Mouse (Mus musculus): ENCODE data around the gene Kcnh4. TPM values are rescaled to one million over a fixed set of nuclear protein-coding genes. Genes with fewer than 3 reads are reported as not detected.

Gene Kcnh4
- polyA plus RNA-seq, 1 experiment from 2014 or later: 5.7 TPM

- Histone ChIP-seq H3K9me3 (ENCODE audit: control insufficient read depth, low read length) (no peaks in the 10 kb centered on the region), H3K4me2 (replicated peaks; ENCODE audit: low read depth, low read length) (no peak overlapping the region), H3K27me3 (ENCODE audit: control insufficient read depth, insufficient read depth, low read length) (no peaks in the 10 kb centered on the region), H3K27ac (ENCODE audit: low read depth, low read length) (no peak overlapping the region), H3K4me3 (ENCODE audit: low read depth, low read length) (no peak overlapping the region), H3K4me1 (replicated peaks; ENCODE audit: control insufficient read depth, insufficient read depth, low read length) (no peaks in the 10 kb centered on the region), H3K9ac (ENCODE audit: low read depth, low read length) (no peak overlapping the region), H3K36me3 (ENCODE audit: control insufficient read depth, insufficient read depth, low read length) (no peaks in the 10 kb centered on the region)
- no peak for DNase-seq (ENCODE audit: low spot score)
- no peak for ATAC-seq (ENCODE audit: low FRiP score)
- 81% methylated on average over 10 of the region's 10 CpGs for WGBS
These were observed 13.2 kb downstream of the Kcnh4 start for GRCm38 (mm10) chr11:100746546-100746945.

- no peaks in the 10 kb centered on the region for H3K9me3 ChIP-seq (ENCODE audit: control insufficient read depth, low read length)
- H3K4me2 ChIP-seq (replicated peaks; ENCODE audit: low read depth, low read length): no peak overlapping the region
- no peaks in the 10 kb centered on the region for H3K36me3 ChIP-seq (ENCODE audit: control insufficient read depth, insufficient read depth, low read length)
- DNase-seq (ENCODE audit: low spot score) (peak; percentile 78), ATAC-seq (ENCODE audit: low FRiP score) (peak; percentile 14; the same call in 1 of the 2 replicates)
- no peak overlapping the region for H3K27ac ChIP-seq (ENCODE audit: low read depth, low read length)
- H3K4me1 ChIP-seq (replicated peaks; ENCODE audit: control insufficient read depth, insufficient read depth, low read length): no peaks in the 10 kb centered on the region
- no peaks in the 10 kb centered on the region for H3K27me3 ChIP-seq (ENCODE audit: control insufficient read depth, insufficient read depth, low read length)
- no peak overlapping the region for H3K4me3 ChIP-seq (ENCODE audit: low read depth, low read length)
- 18% methylated on average over 6 of the region's 6 CpGs for WGBS
- H3K9ac ChIP-seq (ENCODE audit: low read depth, low read length): no peak overlapping the region
These were observed 14.7 kb downstream of the Kcnh4 start for GRCm38 (mm10) chr11:100745085-100745484.

- H3K9me3 ChIP-seq (ENCODE audit: control insufficient read depth, low read length): no peaks in the 10 kb centered on the region
- no peak overlapping the region for H3K9ac ChIP-seq (ENCODE audit: low read depth, low read length)
- ATAC-seq (ENCODE audit: low FRiP score): no peak
- DNase-seq (ENCODE audit: low spot score): no peak
- H3K4me2 ChIP-seq (replicated peaks; ENCODE audit: low read depth, low read length): no peak overlapping the region
- no peak overlapping the region for H3K27ac ChIP-seq (ENCODE audit: low read depth, low read length)
- no peaks in the 10 kb centered on the region for H3K27me3 ChIP-seq (ENCODE audit: control insufficient read depth, insufficient read depth, low read length)
- H3K4me1 ChIP-seq (replicated peaks; ENCODE audit: control insufficient read depth, insufficient read depth, low read length): peaks cover 3% of the 10 kb centered on the region; the same call in 1 of the 2 replicates
- WGBS: 75% methylated on average over 6 of the region's 6 CpGs
- H3K36me3 ChIP-seq (ENCODE audit: control insufficient read depth, insufficient read depth, low read length): no peaks in the 10 kb centered on the region
- no peak overlapping the region for H3K4me3 ChIP-seq (ENCODE audit: low read depth, low read length)
These were observed 18.4 kb downstream of the Kcnh4 start for GRCm38 (mm10) chr11:100741348-100741747.

GRCm38 (mm10) chr11:100738749-100739148 is 21.0 kb downstream of the Kcnh4 start:
- H3K4me1 ChIP-seq (replicated peaks; ENCODE audit: control insufficient read depth, insufficient read depth, low read length): peaks cover 3% of the 10 kb centered on the region; the same call in 1 of the 2 replicates
- peak overlapping the region; percentile 40 for H3K9ac ChIP-seq (ENCODE audit: low read depth, low read length)
- DNase-seq (ENCODE audit: low spot score) (peak; percentile 5), ATAC-seq (ENCODE audit: low FRiP score) (no peak)
- peak overlapping the region; percentile 79 for H3K4me2 ChIP-seq (replicated peaks; ENCODE audit: low read depth, low read length)
- H3K4me3 ChIP-seq (ENCODE audit: low read depth, low read length): peak overlapping the region; percentile 97
- 19% methylated on average over 5 of the region's 5 CpGs for WGBS
- H3K27ac ChIP-seq (ENCODE audit: low read depth, low read length): no peak overlapping the region
- no peaks in the 10 kb centered on the region for H3K27me3 ChIP-seq (ENCODE audit: control insufficient read depth, insufficient read depth, low read length)
- no peaks in the 10 kb centered on the region for H3K36me3 ChIP-seq (ENCODE audit: control insufficient read depth, insufficient read depth, low read length)
- H3K9me3 ChIP-seq (ENCODE audit: control insufficient read depth, low read length): no peaks in the 10 kb centered on the region

- peaks cover 3% of the 10 kb centered on the region; the same call in 1 of the 2 replicates for H3K4me1 ChIP-seq (replicated peaks; ENCODE audit: control insufficient read depth, insufficient read depth, low read length)
- under 1% methylated on average over 38 of the region's 39 CpGs for WGBS
- ATAC-seq (ENCODE audit: low FRiP score): peak; percentile 98
- DNase-seq (ENCODE audit: low spot score): peak; percentile 98
- H3K27me3 ChIP-seq (ENCODE audit: control insufficient read depth, insufficient read depth, low read length): no peaks in the 10 kb centered on the region
- 0 out of 2 replicates have a peak, but pooled peaks cover under 1% of the 10 kb centered on the region for H3K36me3 ChIP-seq (ENCODE audit: control insufficient read depth, insufficient read depth, low read length)
- no peaks in the 10 kb centered on the region for H3K9me3 ChIP-seq (ENCODE audit: control insufficient read depth, low read length)
- H3K9ac ChIP-seq (ENCODE audit: low read depth, low read length): peak within 1 kb of the TSS; percentile 97
- peak within 1 kb of the TSS; percentile 79 for H3K4me2 ChIP-seq (replicated peaks; ENCODE audit: low read depth, low read length)
- H3K4me3 ChIP-seq (ENCODE audit: low read depth, low read length): peak within 1 kb of the TSS; percentile 97
- H3K27ac ChIP-seq (ENCODE audit: low read depth, low read length): 0 out of 2 replicates have a peak within 1 kb of the TSS, but pooled peaks have one; percentile 17
These were observed 21.6 kb downstream of the Kcnh4 start, which contains the start of gene Rab5c for GRCm38 (mm10) chr11:100738066-100738604. Rab5c (minus strand) TSS chr11:100738215.

GRCm38 (mm10) chr11:100737105-100737733 is 22.5 kb downstream of the Kcnh4 start:
- Histone ChIP-seq H3K9me3 (ENCODE audit: control insufficient read depth, low read length) (no peaks in the 10 kb centered on the region), H3K27ac (ENCODE audit: low read depth, low read length) (no peak overlapping the region), H3K4me3 (ENCODE audit: low read depth, low read length) (peak overlapping the region; percentile 97), H3K27me3 (ENCODE audit: control insufficient read depth, insufficient read depth, low read length) (no peaks in the 10 kb centered on the region), H3K9ac (ENCODE audit: low read depth, low read length) (peak overlapping the region; percentile 97), H3K36me3 (ENCODE audit: control insufficient read depth, insufficient read depth, low read length) (0 out of 2 replicates have a peak, but pooled peaks cover 2% of the 10 kb centered on the region), H3K4me2 (replicated peaks; ENCODE audit: low read depth, low read length) (peak overlapping the region; percentile 79), H3K4me1 (replicated peaks; ENCODE audit: control insufficient read depth, insufficient read depth, low read length) (peaks cover 3% of the 10 kb centered on the region; the same call in 1 of the 2 replicates)
- no peak for ATAC-seq (ENCODE audit: low FRiP score)
- no peak for DNase-seq (ENCODE audit: low spot score)
- WGBS: 4% methylated on average over 13 of the region's 13 CpGs

GRCm38 (mm10) chr11:100736746-100737080 is 23.0 kb downstream of the Kcnh4 start:
- 87% methylated on average over 4 of the region's 4 CpGs for WGBS
- ATAC-seq (ENCODE audit: low FRiP score) (no peak), DNase-seq (ENCODE audit: low spot score) (no peak)
- Histone ChIP-seq H3K27me3 (ENCODE audit: control insufficient read depth, insufficient read depth, low read length) (no peaks in the 10 kb centered on the region), H3K4me1 (replicated peaks; ENCODE audit: control insufficient read depth, insufficient read depth, low read length) (peaks cover 3% of the 10 kb centered on the region; the same call in 1 of the 2 replicates), H3K27ac (ENCODE audit: low read depth, low read length) (no peak overlapping the region), H3K36me3 (ENCODE audit: control insufficient read depth, insufficient read depth, low read length) (0 out of 2 replicates have a peak, but pooled peaks cover 2% of the 10 kb centered on the region), H3K9me3 (ENCODE audit: control insufficient read depth, low read length) (no peaks in the 10 kb centered on the region), H3K9ac (ENCODE audit: low read depth, low read length) (no peak overlapping the region), H3K4me3 (ENCODE audit: low read depth, low read length) (no peak overlapping the region), H3K4me2 (replicated peaks; ENCODE audit: low read depth, low read length) (no peak overlapping the region; the same call in 1 of the 2 replicates)

GRCm38 (mm10) chr11:100735954-100736745 is 23.6 kb downstream of the Kcnh4 start:
- H3K27me3 ChIP-seq (ENCODE audit: control insufficient read depth, insufficient read depth, low read length): no peaks in the 10 kb centered on the region
- no peak overlapping the region for H3K9ac ChIP-seq (ENCODE audit: low read depth, low read length)
- WGBS: 84% methylated on average over 14 of the region's 14 CpGs
- ATAC-seq (ENCODE audit: low FRiP score): no peak
- H3K27ac ChIP-seq (ENCODE audit: low read depth, low read length): no peak overlapping the region
- H3K4me2 ChIP-seq (replicated peaks; ENCODE audit: low read depth, low read length): 0 out of 2 replicates have a peak overlapping the region, but pooled peaks have one; percentile 5
- H3K4me3 ChIP-seq (ENCODE audit: low read depth, low read length): no peak overlapping the region
- H3K36me3 ChIP-seq (ENCODE audit: control insufficient read depth, insufficient read depth, low read length): 0 out of 2 replicates have a peak, but pooled peaks cover 2% of the 10 kb centered on the region
- H3K9me3 ChIP-seq (ENCODE audit: control insufficient read depth, low read length): no peaks in the 10 kb centered on the region
- H3K4me1 ChIP-seq (replicated peaks; ENCODE audit: control insufficient read depth, insufficient read depth, low read length): peaks cover 3% of the 10 kb centered on the region; the same call in 1 of the 2 replicates
- DNase-seq (ENCODE audit: low spot score): no peak
